ENCODE assay signal across 29 mouse cellular contexts in the genomic region with DNA sequence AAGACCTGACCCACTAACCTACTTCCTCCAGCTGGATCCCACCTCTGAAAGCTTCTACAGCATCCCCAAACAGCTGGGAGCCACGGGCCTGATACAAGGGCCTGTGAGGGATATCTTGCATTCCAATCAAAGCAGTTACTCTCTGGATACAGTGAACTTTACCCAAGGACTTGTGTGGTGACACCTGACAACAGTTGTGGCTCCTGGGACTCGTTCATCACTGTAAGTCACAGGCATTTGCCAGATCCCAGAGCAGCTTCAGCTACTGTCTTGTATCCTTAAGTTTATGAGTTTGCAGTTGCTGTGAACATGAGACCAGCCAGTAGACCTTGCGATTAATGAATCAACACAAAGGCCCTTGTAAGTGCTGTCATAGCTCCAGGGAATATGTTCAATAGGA.
"Had no signal": no experiment of that assay in that cellular context is flagged by ENCODE, and none has a peak within 500 bp of the region (broad histone marks: within the 10 kb centered on the region; RNA-seq: fewer than 3 reads in every experiment).

No protein-coding gene starts in this region.

- H3K27me3 ChIP-seq: limb, embryonic 12.5 days; limb, embryonic 13.5 days; limb, embryonic 15.5 days; liver, embryonic 12.5 days; liver, embryonic 13.5 days; liver, embryonic 15.5 days; lung, embryonic 15.5 days; midbrain, embryonic 12.5 days; midbrain, embryonic 13.5 days had no signal

- DNase-seq: left cerebral cortex, postnatal 4 days; liver; liver, embryonic 13.5 days; liver, postnatal 0 days; lung, adult 18-20 months; lung, adult 2 months; lung, embryonic 14.5 days; lung, postnatal 10 days; lung, postnatal 14 days; lung, postnatal 36 days; lung, postnatal 4 days; midbrain, embryonic 14.5 days had no signal

- ATAC-seq: liver, embryonic 12.5 days; liver, postnatal 0 days; lung, postnatal 0 days; midbrain, embryonic 13.5 days; midbrain, embryonic 16.5 days had no signal

- H3K36me3 ChIP-seq: limb, embryonic 10.5 days; limb, embryonic 12.5 days; limb, embryonic 13.5 days; limb, embryonic 15.5 days; liver, embryonic 12.5 days; liver, embryonic 13.5 days; liver, embryonic 15.5 days; lung, embryonic 15.5 days; midbrain, embryonic 10.5 days; midbrain, embryonic 12.5 days; midbrain, embryonic 13.5 days had no signal

- H3K4me3 ChIP-seq: left cerebral cortex, adult 2 months; limb, embryonic 10.5 days; limb, embryonic 12.5 days; limb, embryonic 13.5 days; limb, embryonic 15.5 days; liver, embryonic 12.5 days; liver, embryonic 13.5 days; liver, embryonic 15.5 days; lung, embryonic 15.5 days; midbrain, embryonic 10.5 days; midbrain, embryonic 12.5 days; midbrain, embryonic 13.5 days; myocyte had no signal

- H3K27ac ChIP-seq: left cerebral cortex, adult 2 months; limb, embryonic 10.5 days; limb, embryonic 12.5 days; limb, embryonic 13.5 days; limb, embryonic 15.5 days; liver, embryonic 12.5 days; liver, embryonic 13.5 days; liver, embryonic 14.5 days; liver, embryonic 15.5 days; lung, embryonic 15.5 days; macrophage; midbrain, embryonic 10.5 days; midbrain, embryonic 12.5 days; midbrain, embryonic 13.5 days had no signal

- H3K9ac ChIP-seq: limb, embryonic 12.5 days; limb, embryonic 13.5 days; limb, embryonic 15.5 days; liver, embryonic 12.5 days; liver, embryonic 13.5 days; liver, embryonic 14.5 days; liver, embryonic 15.5 days; liver, postnatal 0 days; lung, embryonic 14.5 days; lung, embryonic 15.5 days; midbrain, embryonic 12.5 days; midbrain, embryonic 13.5 days had no signal

- H3K4me2 ChIP-seq: limb, embryonic 12.5 days; limb, embryonic 13.5 days; limb, embryonic 15.5 days; liver, embryonic 11.5 days; liver, embryonic 12.5 days; liver, embryonic 13.5 days; liver, embryonic 15.5 days; lung, embryonic 14.5 days; lung, embryonic 15.5 days; midbrain, embryonic 12.5 days; midbrain, embryonic 13.5 days had no signal

- H3K9me3 ChIP-seq: limb, embryonic 10.5 days; limb, embryonic 12.5 days; limb, embryonic 13.5 days; limb, embryonic 15.5 days; liver, embryonic 12.5 days; liver, embryonic 13.5 days; liver, embryonic 15.5 days; lung, embryonic 15.5 days; midbrain, embryonic 10.5 days; midbrain, embryonic 12.5 days; midbrain, embryonic 13.5 days had no signal

- H3K4me1 ChIP-seq: limb, embryonic 10.5 days; limb, embryonic 15.5 days; liver, embryonic 12.5 days; liver, embryonic 13.5 days; liver, embryonic 15.5 days; lung, embryonic 15.5 days; midbrain, embryonic 10.5 days; midbrain, embryonic 12.5 days; midbrain, embryonic 13.5 days had no signal
